Mouse (Mus musculus) liver, embryonic 14.5 days (tissue): ENCODE data around the gene Tmprss2.

ENCODE experiments used
- CTCF ChIP-seq: IDR thresholded peaks from 2 replicates; pipeline ENCODE4 v1.5.1; 2016; ENCODE audit warnings: antibody characterized with exemption, low read depth, control low read depth
- EP300 ChIP-seq: IDR thresholded peaks from 2 replicates; pipeline ENCODE4 v1.6.1; 2016; ENCODE audit warnings: antibody characterized with exemption, low read depth

GRCm38 (mm10) chr16:97644681-97645080 is 33.7 kb upstream of the Tmprss2 start:
- TF ChIP-seq CTCF (no peak), EP300 (no peak)
